Mouse (Mus musculus): Measurements from ENCODE around the gene Iqcn. TPM values are rescaled to one million over a fixed set of nuclear protein-coding genes. Genes with fewer than 3 reads are reported as not detected.
A peak's percentile ranks its signal among the peaks of the same experiment; 100 is the strongest.

Iqcn gene
- polyA plus RNA-seq, 1 experiment from 2014 or later, result not detected

DNA sequence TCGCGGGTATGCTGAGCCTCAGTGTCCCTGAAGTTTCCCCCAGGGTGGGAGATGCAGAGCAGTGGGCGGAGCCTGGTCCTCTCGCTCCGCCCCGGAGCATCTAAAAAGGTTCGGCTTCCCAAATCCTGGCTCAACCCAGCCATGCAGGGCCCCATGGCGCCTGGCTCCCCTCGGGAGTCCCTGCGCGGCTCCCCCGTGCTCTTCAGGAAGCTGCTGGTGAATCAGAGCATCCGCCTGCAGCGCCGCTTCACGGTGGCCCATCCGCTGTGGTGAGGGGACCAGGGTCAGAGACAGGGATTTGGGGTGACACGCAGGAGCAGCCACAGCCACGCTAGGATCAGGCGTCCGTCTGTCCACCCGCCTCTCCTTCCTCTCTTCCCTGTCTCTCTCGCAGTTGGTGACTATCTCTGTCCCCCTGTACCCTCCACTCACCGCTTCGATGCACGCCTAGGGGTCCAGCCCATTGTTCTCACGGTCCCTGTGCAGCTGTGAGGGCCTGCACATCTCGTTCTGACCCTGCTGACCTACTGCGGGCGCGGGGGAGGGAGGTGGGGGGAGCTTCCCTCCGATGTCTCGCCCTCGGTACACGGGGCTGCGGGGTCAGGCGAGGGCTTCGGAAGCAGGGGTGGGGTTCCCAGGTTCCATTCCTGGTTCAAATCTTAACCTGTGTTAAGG is 39.9 kb downstream of the Iqcn start:
- DNase-seq (ENCODE audit: low spot score) (peak; percentile 33), ATAC-seq (ENCODE audit: insufficient read depth, low FRiP score, low TSS enrichment) (no peak)
- 3% methylated on average over 38 of the region's 38 CpGs for WGBS
- Histone ChIP-seq H3K4me2 (ENCODE audit: low read depth) (peak overlapping the region; percentile 40), H3K9ac (ENCODE audit: low read length) (peak overlapping the region; percentile 50), H3K36me3 (ENCODE audit: control insufficient read depth, insufficient read depth, low read length) (no peaks in the 10 kb centered on the region), H3K4me3 (ENCODE audit: low read depth, low read length) (peak overlapping the region; percentile 27), H3K27ac (ENCODE audit: low read depth, low read length) (no peak overlapping the region), H3K4me1 (ENCODE audit: control insufficient read depth, insufficient read depth, low read length) (peaks cover 15% of the 10 kb centered on the region), H3K9me3 (ENCODE audit: control insufficient read depth, low read length) (no peaks in the 10 kb centered on the region), H3K27me3 (ENCODE audit: control insufficient read depth, insufficient read depth, low read length) (peaks cover 43% of the 10 kb centered on the region)

- peak overlapping the region; percentile 50 for H3K9ac ChIP-seq (ENCODE audit: low read length)
- peak overlapping the region; percentile 40 for H3K4me2 ChIP-seq (ENCODE audit: low read depth)
- DNase-seq (ENCODE audit: low spot score) (peak; percentile 35), ATAC-seq (ENCODE audit: insufficient read depth, low FRiP score, low TSS enrichment) (no peak)
- peaks cover 15% of the 10 kb centered on the region for H3K4me1 ChIP-seq (ENCODE audit: control insufficient read depth, insufficient read depth, low read length)
- 5% methylated on average over 48 of the region's 48 CpGs for WGBS
- no peak overlapping the region for H3K27ac ChIP-seq (ENCODE audit: low read depth, low read length)
- H3K9me3 ChIP-seq (ENCODE audit: control insufficient read depth, low read length), result no peaks in the 10 kb centered on the region
- peaks cover 43% of the 10 kb centered on the region for H3K27me3 ChIP-seq (ENCODE audit: control insufficient read depth, insufficient read depth, low read length)
- H3K4me3 ChIP-seq (ENCODE audit: low read depth, low read length), result peak overlapping the region; percentile 27
- no peaks in the 10 kb centered on the region for H3K36me3 ChIP-seq (ENCODE audit: control insufficient read depth, insufficient read depth, low read length)
These were observed 40.7 kb downstream of the Iqcn start for GRCm38 (mm10) chr8:70743656-70744590.

GRCm38 (mm10) chr8:70744806-70745205 is 41.5 kb downstream of the Iqcn start:
- Histone ChIP-seq H3K9ac (ENCODE audit: low read length) (no peak overlapping the region), H3K4me1 (ENCODE audit: control insufficient read depth, insufficient read depth, low read length) (peaks cover 15% of the 10 kb centered on the region), H3K4me3 (ENCODE audit: low read depth, low read length) (no peak overlapping the region), H3K27ac (ENCODE audit: low read depth, low read length) (no peak overlapping the region), H3K4me2 (ENCODE audit: low read depth) (no peak overlapping the region), H3K27me3 (ENCODE audit: control insufficient read depth, insufficient read depth, low read length) (peaks cover 43% of the 10 kb centered on the region), H3K36me3 (ENCODE audit: control insufficient read depth, insufficient read depth, low read length) (no peaks in the 10 kb centered on the region), H3K9me3 (ENCODE audit: control insufficient read depth, low read length) (no peaks in the 10 kb centered on the region)
- no peak for ATAC-seq (ENCODE audit: insufficient read depth, low FRiP score, low TSS enrichment)
- 54% methylated on average over 11 of the region's 11 CpGs for WGBS
- peak; percentile 8 for DNase-seq (ENCODE audit: low spot score)

- ATAC-seq (ENCODE audit: insufficient read depth, low FRiP score, low TSS enrichment) (no peak), DNase-seq (ENCODE audit: low spot score) (peak; percentile 5)
- H3K27ac ChIP-seq (ENCODE audit: low read depth, low read length), result no peak overlapping the region
- no peak overlapping the region for H3K9ac ChIP-seq (ENCODE audit: low read length)
- no peak overlapping the region for H3K4me3 ChIP-seq (ENCODE audit: low read depth, low read length)
- peaks cover 43% of the 10 kb centered on the region for H3K27me3 ChIP-seq (ENCODE audit: control insufficient read depth, insufficient read depth, low read length)
- no peaks in the 10 kb centered on the region for H3K36me3 ChIP-seq (ENCODE audit: control insufficient read depth, insufficient read depth, low read length)
- no peak overlapping the region for H3K4me2 ChIP-seq (ENCODE audit: low read depth)
- H3K9me3 ChIP-seq (ENCODE audit: control insufficient read depth, low read length), result no peaks in the 10 kb centered on the region
- H3K4me1 ChIP-seq (ENCODE audit: control insufficient read depth, insufficient read depth, low read length), result peaks cover 15% of the 10 kb centered on the region
- WGBS, result 53% methylated on average over 19 of the region's 19 CpGs
These were observed 42.5 kb downstream of the Iqcn start for GRCm38 (mm10) chr8:70745691-70746220.

DNA sequence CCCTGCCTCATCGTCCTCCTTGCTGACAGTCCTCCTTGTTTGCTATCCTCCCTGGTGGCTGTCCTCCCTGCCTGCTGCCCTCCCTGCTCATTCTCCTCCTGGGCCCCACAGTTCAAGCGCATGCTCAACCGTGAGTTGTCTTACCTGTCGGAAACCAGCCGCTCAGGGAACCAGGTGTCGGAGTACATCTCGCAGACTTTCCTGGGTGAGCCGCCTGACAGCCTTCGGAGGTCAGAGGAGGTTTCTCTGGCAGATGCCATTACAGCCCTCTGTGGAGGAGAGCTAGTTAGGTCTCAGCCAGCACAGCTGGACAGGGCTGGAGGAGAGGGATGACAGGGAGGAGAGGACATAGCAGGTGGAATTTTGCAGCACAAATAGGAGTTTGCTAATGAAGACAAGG is 43.4 kb downstream of the Iqcn start:
- ATAC-seq (ENCODE audit: insufficient read depth, low FRiP score, low TSS enrichment), result no peak
- H3K36me3 ChIP-seq (ENCODE audit: control insufficient read depth, insufficient read depth, low read length), result no peaks in the 10 kb centered on the region
- no peak overlapping the region for H3K9ac ChIP-seq (ENCODE audit: low read length)
- peaks cover 15% of the 10 kb centered on the region for H3K4me1 ChIP-seq (ENCODE audit: control insufficient read depth, insufficient read depth, low read length)
- peaks cover 42% of the 10 kb centered on the region for H3K27me3 ChIP-seq (ENCODE audit: control insufficient read depth, insufficient read depth, low read length)
- no peaks in the 10 kb centered on the region for H3K9me3 ChIP-seq (ENCODE audit: control insufficient read depth, low read length)
- no peak overlapping the region for H3K27ac ChIP-seq (ENCODE audit: low read depth, low read length)
- WGBS, result 78% methylated on average over 9 of the region's 9 CpGs
- no peak overlapping the region for H3K4me3 ChIP-seq (ENCODE audit: low read depth, low read length)
- DNase-seq (ENCODE audit: low spot score), result peak; percentile 8
- no peak overlapping the region for H3K4me2 ChIP-seq (ENCODE audit: low read depth)

DNA sequence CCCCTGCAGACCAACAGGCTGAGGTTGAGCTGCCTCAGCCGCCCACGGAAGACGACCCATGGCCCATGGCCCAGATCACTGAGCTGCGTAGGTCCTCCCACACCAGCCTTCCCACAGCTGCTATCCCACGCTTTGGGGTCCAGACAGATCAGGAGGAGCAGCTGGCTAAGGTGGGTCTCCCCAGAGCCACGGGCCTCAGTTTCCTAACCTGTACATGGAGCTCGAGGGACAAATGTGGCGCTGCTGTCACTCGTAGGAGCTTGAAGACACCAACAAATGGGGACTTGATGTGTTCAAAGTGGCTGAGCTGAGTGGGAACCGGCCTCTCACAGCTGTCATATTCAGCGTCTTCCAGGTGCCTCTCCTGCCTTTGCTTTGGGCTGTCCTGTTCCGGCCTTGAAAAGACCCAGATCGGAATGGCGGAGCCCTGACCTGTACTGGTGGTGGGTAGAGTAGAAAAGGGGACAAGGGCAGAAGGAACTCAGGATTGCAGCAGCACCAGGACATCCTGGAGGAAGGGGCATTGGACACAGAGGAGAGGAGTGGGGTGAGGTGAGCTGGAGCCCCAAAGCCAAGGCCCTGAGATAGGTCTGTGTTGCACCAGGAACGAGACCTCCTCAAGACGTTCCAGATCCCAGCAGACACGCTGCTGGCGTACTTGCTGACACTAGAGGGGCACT is 44.1 kb downstream of the Iqcn start:
- H3K27me3 ChIP-seq (ENCODE audit: control insufficient read depth, insufficient read depth, low read length), result peaks cover 35% of the 10 kb centered on the region
- no peak overlapping the region for H3K9ac ChIP-seq (ENCODE audit: low read length)
- no peaks in the 10 kb centered on the region for H3K36me3 ChIP-seq (ENCODE audit: control insufficient read depth, insufficient read depth, low read length)
- WGBS, result 87% methylated on average over 18 of the region's 18 CpGs
- H3K4me3 ChIP-seq (ENCODE audit: low read depth, low read length), result no peak overlapping the region
- peak; percentile 8 for DNase-seq (ENCODE audit: low spot score)
- no peak overlapping the region for H3K27ac ChIP-seq (ENCODE audit: low read depth, low read length)
- no peak overlapping the region for H3K4me2 ChIP-seq (ENCODE audit: low read depth)
- H3K4me1 ChIP-seq (ENCODE audit: control insufficient read depth, insufficient read depth, low read length), result peaks cover 15% of the 10 kb centered on the region
- H3K9me3 ChIP-seq (ENCODE audit: control insufficient read depth, low read length), result no peaks in the 10 kb centered on the region
- no peak for ATAC-seq (ENCODE audit: insufficient read depth, low FRiP score, low TSS enrichment)

DNA sequence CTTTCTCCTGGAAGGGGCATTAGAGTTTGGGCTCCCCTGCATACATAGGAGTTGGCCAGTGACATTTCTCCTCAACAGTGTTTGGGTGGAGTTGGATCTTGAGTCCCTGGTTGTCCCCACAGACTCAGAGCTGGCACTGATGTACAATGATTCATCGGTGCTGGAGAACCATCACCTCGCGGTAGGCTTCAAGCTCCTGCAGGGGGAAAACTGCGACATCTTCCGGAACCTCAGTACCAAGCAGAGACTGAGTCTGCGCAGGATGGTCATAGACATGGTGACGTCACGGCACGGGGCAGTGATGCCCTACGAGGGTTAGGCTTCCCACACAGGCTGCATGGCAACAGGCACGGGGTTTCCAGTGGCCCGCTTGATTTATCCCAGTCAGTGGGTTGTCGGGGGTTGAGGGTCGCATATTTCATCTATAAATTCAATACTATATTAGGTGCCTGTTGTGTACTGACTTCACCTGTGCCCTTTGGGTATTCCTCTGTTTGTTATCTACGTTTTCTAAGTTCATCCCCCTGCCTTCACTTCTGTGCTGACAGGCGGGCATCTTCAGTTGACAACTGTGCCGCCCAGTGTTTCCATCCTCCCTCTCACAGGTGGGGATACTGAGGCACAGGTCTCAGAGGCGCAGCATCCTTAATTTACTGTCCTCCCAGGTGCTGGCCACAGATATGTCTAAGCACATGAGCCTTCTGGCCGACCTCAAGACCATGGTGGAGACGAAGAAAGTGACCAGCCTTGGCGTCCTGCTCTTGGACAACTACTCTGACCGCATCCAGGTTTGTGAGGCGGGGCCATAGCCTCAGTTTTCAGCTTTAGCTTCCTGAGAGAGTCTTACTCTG is 45.2 kb downstream of the Iqcn start:
- Histone ChIP-seq H3K9ac (ENCODE audit: low read length) (no peak overlapping the region), H3K4me1 (ENCODE audit: control insufficient read depth, insufficient read depth, low read length) (peaks cover 7% of the 10 kb centered on the region), H3K27ac (ENCODE audit: low read depth, low read length) (no peak overlapping the region), H3K4me3 (ENCODE audit: low read depth, low read length) (no peak overlapping the region), H3K27me3 (ENCODE audit: control insufficient read depth, insufficient read depth, low read length) (peaks cover 24% of the 10 kb centered on the region), H3K4me2 (ENCODE audit: low read depth) (no peak overlapping the region), H3K9me3 (ENCODE audit: control insufficient read depth, low read length) (no peaks in the 10 kb centered on the region), H3K36me3 (ENCODE audit: control insufficient read depth, insufficient read depth, low read length) (no peaks in the 10 kb centered on the region)
- DNase-seq (ENCODE audit: low spot score) (no peak), ATAC-seq (ENCODE audit: insufficient read depth, low FRiP score, low TSS enrichment) (no peak)
- WGBS, result 91% methylated on average over 23 of the region's 23 CpGs
